Mouse (Mus musculus): ENCODE measurements around the gene Olfr1383. TPM values are rescaled to one million over a fixed set of nuclear protein-coding genes. Genes with fewer than 3 reads are reported as not detected.
"Not testable (repeated sequence)": the region's sequence is repeated elsewhere in the genome, so short reads cannot be mapped to it uniquely, and the experiment has no call there.

Gene Olfr1383
- polyA plus RNA-seq, 1 experiment from 2014 or later = not detected

GRCm38 (mm10) chr11:49575054-49575453, 55.6 kb downstream of the Olfr1383 start:
- not testable (repeated sequence) for H3K27ac ChIP-seq (ENCODE audit: low read length); H3K4me1 ChIP-seq (replicated peaks; ENCODE audit: control insufficient read depth, insufficient read depth, low read length); H3K9ac ChIP-seq (replicated peaks; ENCODE audit: low read depth, low read length); H3K27me3 ChIP-seq (replicated peaks; ENCODE audit: control insufficient read depth, insufficient read depth, low read length); H3K4me2 ChIP-seq (ENCODE audit: low read length); H3K36me3 ChIP-seq (ENCODE audit: control insufficient read depth, insufficient read depth); H3K9me3 ChIP-seq (ENCODE audit: control insufficient read depth, low read length); ATAC-seq; H3K4me3 ChIP-seq (replicated peaks; ENCODE audit: low read length)
- 43% methylated on average over 2 of the region's 2 CpGs for WGBS

Other genes with a start within 250 kb of the Olfr1383 start
- not detected in 2 replicates for gene Olfr1393, start 241.3 kb upstream of the Olfr1383 start, polyA plus RNA-seq (2015; fragmentation: Nextera tagmentation; extraction: Ambion mirVana)
- gene Olfr1392, start 234.4 kb upstream of the Olfr1383 start, polyA plus RNA-seq (2015; fragmentation: Nextera tagmentation; extraction: Ambion mirVana) = not detected in 2 replicates
- gene Olfr10, start 214.9 kb upstream of the Olfr1383 start, polyA plus RNA-seq (2015; fragmentation: Nextera tagmentation; extraction: Ambion mirVana) = not detected in 2 replicates
- not detected in 2 replicates for gene Olfr1391, start 196.9 kb upstream of the Olfr1383 start, polyA plus RNA-seq (2015; fragmentation: Nextera tagmentation; extraction: Ambion mirVana)
- not detected in 2 replicates for gene Olfr1390, start 184.5 kb upstream of the Olfr1383 start, polyA plus RNA-seq (2015; fragmentation: Nextera tagmentation; extraction: Ambion mirVana)
- not detected in 2 replicates for gene Olfr1389, start 96.6 kb upstream of the Olfr1383 start, polyA plus RNA-seq (2015; fragmentation: Nextera tagmentation; extraction: Ambion mirVana)
- gene Olfr1388, start 83.0 kb upstream of the Olfr1383 start, polyA plus RNA-seq (2015; fragmentation: Nextera tagmentation; extraction: Ambion mirVana) = not detected in 2 replicates
- not detected in 2 replicates for gene Olfr1387, start 64.3 kb upstream of the Olfr1383 start, polyA plus RNA-seq (2015; fragmentation: Nextera tagmentation; extraction: Ambion mirVana)
- gene Olfr1386, start 54.6 kb upstream of the Olfr1383 start, polyA plus RNA-seq (2015; fragmentation: Nextera tagmentation; extraction: Ambion mirVana) = not detected in 2 replicates
- gene Olfr1385, start 30.6 kb upstream of the Olfr1383 start, polyA plus RNA-seq (2015; fragmentation: Nextera tagmentation; extraction: Ambion mirVana) = not detected in 2 replicates
- gene Olfr1384, start 12.9 kb upstream of the Olfr1383 start, polyA plus RNA-seq (2015; fragmentation: Nextera tagmentation; extraction: Ambion mirVana) = not detected in 2 replicates
- gene Olfr1382, start 8.6 kb downstream of the Olfr1383 start, polyA plus RNA-seq (2015; fragmentation: Nextera tagmentation; extraction: Ambion mirVana) = not detected in 2 replicates
- gene Olfr1381, start 23.8 kb downstream of the Olfr1383 start, polyA plus RNA-seq (2015; fragmentation: Nextera tagmentation; extraction: Ambion mirVana) = not detected in 2 replicates
- not detected in 2 replicates for gene Olfr1380, start 37.2 kb downstream of the Olfr1383 start, polyA plus RNA-seq (2015; fragmentation: Nextera tagmentation; extraction: Ambion mirVana)
- 1.4 and 1.7 TPM in 2 replicates for gene Flt4, start 89.6 kb downstream of the Olfr1383 start, polyA plus RNA-seq (2015; fragmentation: Nextera tagmentation; extraction: Ambion mirVana)
- not detected in 2 replicates for gene Scgb3a1, start 144.0 kb downstream of the Olfr1383 start, polyA plus RNA-seq (2015; fragmentation: Nextera tagmentation; extraction: Ambion mirVana)
- gene Cnot6, start 193.1 kb downstream of the Olfr1383 start, polyA plus RNA-seq (2015; fragmentation: Nextera tagmentation; extraction: Ambion mirVana) = 55.1 and 68.1 TPM in 2 replicates